Mouse (Mus musculus): ENCODE data around the gene Eif5.
"Not testable (repeated sequence)": the region's sequence is repeated elsewhere in the genome, so short reads cannot be mapped to it uniquely, and the experiment has no call there.

Eif5 gene

DNA sequence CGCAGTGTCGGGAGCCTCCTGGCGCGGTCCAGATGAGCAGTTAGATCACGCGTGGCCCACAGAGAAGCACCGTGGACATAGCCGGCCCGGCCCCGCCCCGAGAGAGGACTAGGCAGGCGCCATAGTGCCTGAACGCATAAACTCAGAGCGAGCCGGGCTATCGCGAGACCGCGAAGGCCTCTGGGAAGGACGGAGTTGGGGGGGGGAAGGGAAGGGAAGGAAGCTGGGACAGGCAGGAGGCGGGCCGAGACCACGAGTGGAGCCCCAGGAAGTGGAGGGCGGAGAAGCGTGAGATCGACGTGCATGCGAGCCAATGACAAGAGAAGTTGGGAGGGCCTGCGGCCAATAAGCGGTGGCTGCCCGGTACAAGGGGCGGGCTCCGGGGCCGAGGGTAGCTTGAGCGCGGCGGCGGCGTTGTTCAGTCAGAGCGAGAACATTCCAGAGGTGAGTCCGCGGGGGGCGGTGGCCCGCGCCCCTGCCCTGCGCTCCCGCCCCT lies at the start of gene Eif5:
TSS of gene Eif5 (plus strand) at position 221 of the 496 bp plus-strand sequence.
- DNase-seq (ENCODE audit: low spot score): peak; percentile 99

DNA sequence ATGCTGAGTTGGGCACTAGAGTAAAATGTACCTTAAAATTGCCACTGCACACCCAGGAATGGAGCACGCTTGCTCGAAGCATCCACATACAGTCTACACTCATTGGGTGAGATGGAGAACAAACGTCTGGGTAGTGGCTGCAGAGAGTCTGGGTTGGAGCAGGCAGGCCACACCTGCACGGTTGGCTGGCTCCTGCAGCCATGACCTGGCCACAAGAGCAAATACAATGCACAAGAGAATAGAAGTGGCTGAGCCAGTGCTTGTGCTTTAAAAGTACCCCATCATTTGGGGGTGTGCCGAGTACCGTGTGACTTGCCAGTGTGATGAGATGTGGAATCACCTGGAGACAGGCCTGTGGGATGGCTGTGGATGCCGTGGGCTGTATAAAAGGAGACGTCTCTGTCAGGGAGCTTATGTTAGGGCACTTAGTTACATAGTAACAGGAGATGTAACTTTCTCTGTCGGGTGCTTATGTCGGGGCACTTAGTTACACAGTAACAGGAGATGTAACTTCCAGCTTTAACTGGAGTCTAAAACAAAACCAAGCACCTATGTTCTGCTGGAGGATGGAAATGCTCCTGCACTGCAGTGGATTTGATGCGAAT lies 48.5 kb upstream of the Eif5 start:
- DNase-seq (ENCODE audit: low spot score): no peak

DNA sequence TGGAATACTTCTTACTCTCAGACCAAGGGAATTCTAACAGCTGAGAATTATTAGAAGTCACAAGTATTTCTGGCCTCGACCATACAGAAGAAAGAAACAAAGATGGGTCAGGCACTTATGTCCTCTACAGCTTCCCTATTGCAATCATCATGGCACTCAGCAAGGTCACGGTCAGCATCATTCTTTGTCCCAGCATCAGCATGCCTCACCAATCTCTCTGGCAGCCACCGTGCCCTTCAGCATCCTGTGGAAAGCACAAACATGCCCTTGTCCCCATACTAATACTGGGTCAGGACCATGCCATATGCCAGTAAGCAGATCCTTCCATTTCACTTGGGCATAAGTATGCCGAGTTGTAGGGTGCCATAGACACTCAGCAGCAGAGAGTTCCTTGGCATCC lies 42.9 kb upstream of the Eif5 start:
- DNase-seq (ENCODE audit: low spot score): no peak

GRCm38 (mm10) chr12:111497076-111497475 lies 40.7 kb upstream of the Eif5 start:
- no peak for DNase-seq (ENCODE audit: low spot score)

GRCm38 (mm10) chr12:111499617-111500016 lies 38.2 kb upstream of the Eif5 start:
- DNase-seq (ENCODE audit: low spot score): no peak

GRCm38 (mm10) chr12:111500725-111501124 lies 37.1 kb upstream of the Eif5 start:
- DNase-seq (ENCODE audit: low spot score): no peak

DNA sequence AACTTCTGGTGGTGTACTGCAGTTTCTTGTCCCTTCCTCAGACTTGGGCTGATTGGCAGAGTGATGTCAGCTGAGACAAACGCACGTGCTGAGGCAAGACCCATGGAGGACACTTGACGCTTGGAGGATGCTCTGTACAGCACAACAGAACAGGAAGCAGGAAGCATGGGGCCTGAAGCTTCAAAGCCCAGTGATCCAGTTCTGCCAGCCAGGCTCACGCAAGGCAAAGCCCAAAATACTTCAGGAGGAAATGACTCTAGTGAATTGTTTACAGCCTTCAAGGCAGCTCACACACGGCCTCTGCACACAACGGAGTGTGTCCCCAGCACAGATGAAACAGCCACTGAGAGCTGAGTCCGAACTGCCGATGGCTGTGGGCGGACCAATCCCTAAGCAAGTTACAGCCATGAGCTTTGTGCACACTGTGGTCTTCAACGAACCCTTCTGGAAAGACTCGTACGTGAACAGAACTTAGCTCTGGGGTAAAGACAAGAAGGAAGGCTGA lies 34.7 kb upstream of the Eif5 start:
- DNase-seq (ENCODE audit: low spot score): no peak

GRCm38 (mm10) chr12:111503571-111503970 lies 34.2 kb upstream of the Eif5 start:
- no peak for DNase-seq (ENCODE audit: low spot score)

DNA sequence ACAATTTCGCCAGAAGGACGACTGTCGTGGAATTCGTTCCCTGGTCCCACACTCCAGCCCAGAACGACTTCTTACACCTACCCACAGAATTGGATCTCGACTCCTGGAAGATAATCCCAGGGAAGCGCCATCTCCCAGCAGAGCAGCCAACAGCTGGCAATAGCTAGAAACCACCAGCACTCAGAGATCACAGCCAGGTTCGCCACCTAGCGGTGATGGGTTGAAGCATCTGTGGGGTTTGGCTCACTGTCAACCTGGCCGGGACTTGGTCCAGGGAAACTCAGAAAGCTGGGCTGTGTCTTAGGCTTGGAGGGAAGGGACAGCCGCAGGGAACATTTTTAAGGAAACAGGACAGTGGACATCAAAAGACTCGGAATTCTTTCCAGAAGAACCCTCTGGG lies 32.9 kb upstream of the Eif5 start:
- peak; percentile 79 for DNase-seq (ENCODE audit: low spot score)

DNA sequence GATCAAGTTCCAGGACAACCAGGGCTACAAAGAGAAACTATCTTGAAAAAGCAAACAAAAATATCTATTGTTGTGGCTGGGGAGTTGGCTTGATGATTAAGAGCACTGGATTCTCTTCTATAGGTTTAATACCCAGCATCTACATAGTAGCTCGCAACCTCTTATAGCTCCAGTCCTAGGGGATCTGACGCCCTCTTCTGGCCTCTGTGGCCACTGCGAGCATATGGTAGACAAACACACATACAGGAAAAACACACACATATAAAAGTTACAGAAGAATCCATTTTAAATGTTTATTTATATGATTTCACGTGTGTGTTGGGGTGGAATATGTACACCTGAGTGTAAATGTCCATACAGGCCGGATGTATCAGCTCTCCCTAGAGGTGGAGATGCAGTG lies 30.8 kb upstream of the Eif5 start:
- no peak for DNase-seq (ENCODE audit: low spot score)

- DNase-seq (ENCODE audit: low spot score): no peak
These were observed 29.9 kb upstream of the Eif5 start for GRCm38 (mm10) chr12:111507962-111508361.

DNA sequence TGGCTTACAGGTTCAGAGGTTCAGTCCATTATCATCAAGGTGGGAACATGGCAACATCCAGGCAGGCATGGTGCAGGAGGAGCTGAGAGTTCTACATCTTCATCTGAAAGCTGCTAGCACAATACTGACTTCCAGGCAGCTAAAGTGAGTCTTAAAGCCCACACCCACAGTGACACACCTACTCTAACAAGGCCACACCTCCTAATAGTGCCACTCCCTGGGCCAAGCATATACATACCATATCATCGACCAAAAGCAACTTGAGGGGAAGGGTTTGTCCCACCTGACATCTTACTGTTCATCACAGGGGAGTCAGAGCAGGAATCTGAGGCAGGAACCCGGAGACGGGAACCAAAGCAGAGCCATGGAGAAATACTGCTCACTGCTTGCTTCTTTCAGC lies 29.4 kb upstream of the Eif5 start:
- DNase-seq (ENCODE audit: low spot score): not testable (repeated sequence)

- DNase-seq (ENCODE audit: low spot score): no peak
These were observed 25.2 kb upstream of the Eif5 start for GRCm38 (mm10) chr12:111512572-111513063.

GRCm38 (mm10) chr12:111513673-111514072 lies 24.1 kb upstream of the Eif5 start:
- DNase-seq (ENCODE audit: low spot score): peak; percentile 50

DNA sequence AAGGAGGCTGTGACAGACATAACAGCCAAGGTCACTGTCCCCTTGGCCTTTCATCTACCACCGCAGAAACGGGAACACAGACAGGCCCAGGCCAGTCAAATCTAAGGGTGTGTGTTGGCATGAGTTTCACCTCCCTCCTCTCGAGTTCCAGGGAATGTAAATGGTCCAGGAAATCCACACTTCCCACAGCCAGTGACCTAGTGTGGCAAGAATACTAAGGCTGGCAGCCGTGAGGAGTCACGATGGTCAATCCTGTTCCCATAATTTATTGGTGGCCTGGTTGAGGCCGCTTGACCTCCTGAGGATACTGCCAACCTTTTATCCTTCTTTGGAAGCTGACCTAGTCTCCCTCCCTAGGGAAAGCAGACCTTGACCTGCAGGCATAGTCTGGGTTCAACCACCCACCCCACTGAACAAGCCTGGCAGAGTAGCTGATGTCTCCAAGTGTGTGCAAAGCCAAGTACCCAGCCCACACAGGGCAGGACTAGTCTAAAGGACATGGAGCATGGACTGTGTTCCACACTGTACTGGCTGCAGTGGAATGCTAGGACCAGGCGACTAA lies 23.5 kb upstream of the Eif5 start:
- no peak for DNase-seq (ENCODE audit: low spot score)

GRCm38 (mm10) chr12:111514874-111515649 lies 22.8 kb upstream of the Eif5 start:
- no peak for DNase-seq (ENCODE audit: low spot score)

- no peak for DNase-seq (ENCODE audit: low spot score)
These were observed 21.9 kb upstream of the Eif5 start for GRCm38 (mm10) chr12:111515920-111516319.

- DNase-seq (ENCODE audit: low spot score): no peak
These were observed 21.0 kb upstream of the Eif5 start for GRCm38 (mm10) chr12:111516826-111517225.

DNA sequence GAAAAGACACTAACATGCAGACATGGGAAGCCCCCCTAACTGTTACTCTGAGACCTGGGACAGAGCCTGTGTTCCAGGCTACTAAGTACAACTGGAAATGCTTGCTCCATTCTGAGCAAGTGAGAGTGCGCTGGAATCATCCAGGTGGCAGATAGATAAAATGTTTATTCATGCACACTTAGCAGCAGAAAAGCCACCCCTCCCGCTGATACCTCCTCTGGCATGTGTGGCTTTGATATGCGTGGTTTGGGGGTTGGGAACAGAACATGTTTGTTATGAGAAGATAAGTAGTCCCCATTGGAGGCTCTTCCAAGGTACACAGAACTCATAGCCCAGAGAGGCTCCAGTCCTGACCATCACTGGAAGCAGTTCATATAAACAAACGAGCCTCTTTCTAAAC lies 19.9 kb upstream of the Eif5 start:
- DNase-seq (ENCODE audit: low spot score): no peak

DNA sequence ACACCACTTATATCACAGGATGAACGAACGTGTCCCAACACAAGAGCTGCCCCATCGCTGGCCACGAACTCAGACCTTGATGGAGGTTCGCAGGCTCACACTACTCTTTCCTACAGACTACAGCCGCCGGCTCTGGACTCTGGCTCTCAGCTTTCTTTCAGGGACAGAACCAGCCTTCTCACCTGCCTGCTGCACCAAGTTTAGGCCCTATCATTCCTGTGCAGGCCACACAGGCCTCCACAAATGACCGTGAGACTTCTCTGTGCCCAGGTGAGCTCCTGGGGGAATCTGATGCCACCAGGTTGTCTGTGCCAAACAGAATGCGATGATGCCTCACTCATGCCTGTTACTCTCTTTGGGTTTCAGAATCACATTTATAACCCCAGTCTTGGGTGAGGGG lies 19.4 kb upstream of the Eif5 start:
- DNase-seq (ENCODE audit: low spot score): no peak

DNA sequence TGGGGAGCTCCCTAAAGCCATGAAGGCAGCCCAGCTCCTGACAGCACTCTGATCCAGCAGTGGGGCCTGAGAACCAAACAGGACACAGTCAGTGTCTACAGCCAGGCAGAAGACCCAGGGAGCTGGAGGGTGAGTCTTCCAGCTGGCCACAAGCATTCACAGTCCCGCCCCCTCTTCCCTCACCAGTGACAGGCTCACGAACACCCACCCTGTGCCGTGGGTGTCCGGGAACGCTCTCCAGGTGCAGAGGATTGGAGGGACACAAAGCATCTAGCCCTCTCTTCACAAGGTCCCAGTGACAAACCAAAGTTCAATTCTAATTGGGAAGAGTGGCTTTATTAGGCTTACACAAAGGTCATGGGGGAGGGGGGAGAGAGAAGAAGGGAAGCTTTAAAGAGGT lies 18.0 kb upstream of the Eif5 start:
- no peak for DNase-seq (ENCODE audit: low spot score)

GRCm38 (mm10) chr12:111520994-111521393 lies 16.8 kb upstream of the Eif5 start:
- no peak for DNase-seq (ENCODE audit: low spot score)

GRCm38 (mm10) chr12:111524469-111524868 lies 13.3 kb upstream of the Eif5 start:
- no peak for DNase-seq (ENCODE audit: low spot score)

All from ovary, adult 18-20 months (tissue).